Mouse (Mus musculus) heart, embryonic 16.5 days (tissue): Measurements from ENCODE around the gene Zfp553. TPM values are rescaled to one million over a fixed set of nuclear protein-coding genes. Genes with fewer than 3 reads are reported as not detected.

ENCODE experiments used
- ATAC-seq: fragments of 200-750 bp; cut with Nextera tagmentation; replicated peaks from 2 replicates; pipeline ENCODE4 v1.8.0; 2017; ENCODE audit warnings: moderate number of reproducible peaks; ENCODE audit not compliant: insufficient read depth, low FRiP score; ENCODE audit errors: extremely low read depth
- H3K27ac ChIP-seq: fragments of 300-500 bp; sonication (generic); 2 replicates; pipeline ENCODE4 v1.5.1; 2014; ENCODE audit warnings: mild to moderate bottlenecking, low read length, control low read depth, moderate library complexity
- H3K27me3 ChIP-seq: fragments of 300-500 bp; sonication (generic); 2 replicates; pipeline ENCODE4 v1.6.1; 2014; ENCODE audit warnings: low read length, mixed read lengths; ENCODE audit not compliant: control insufficient read depth, insufficient read depth
- H3K36me3 ChIP-seq: fragments of 300-500 bp; sonication (generic); 2 replicates; pipeline ENCODE4 v1.6.1; 2014; ENCODE audit not compliant: control insufficient read depth, insufficient read depth
- H3K4me1 ChIP-seq: fragments of 300-500 bp; sonication (generic); 2 replicates; pipeline ENCODE4 v1.6.1; 2014; ENCODE audit warnings: low read length, mixed read lengths; ENCODE audit not compliant: control insufficient read depth, insufficient read depth
- H3K4me2 ChIP-seq: fragments of 300-500 bp; sonication (generic); 2 replicates; pipeline ENCODE4 v1.6.1; 2014; ENCODE audit warnings: low read depth, mild to moderate bottlenecking, control low read depth, low read length
- H3K4me3 ChIP-seq: fragments of 300-500 bp; sonication (generic); 2 replicates; pipeline ENCODE4 v1.5.1; 2014; ENCODE audit warnings: mild to moderate bottlenecking, control low read depth, low read length
- H3K9ac ChIP-seq: fragments of 300-500 bp; sonication (generic); 2 replicates; pipeline ENCODE4 v1.6.1; 2014; ENCODE audit warnings: low read length, control low read depth
- H3K9me3 ChIP-seq: fragments of 300-500 bp; sonication (generic); replicated peaks from 2 replicates; pipeline ENCODE4 v1.6.1; 2016; ENCODE audit warnings: low read length; ENCODE audit not compliant: control insufficient read depth
- WGBS: fragments of 180-500 bp; shearing (Covaris S2); extraction: QIAGEN DNeasy Blood & Tissue Kit; methylation state at CpG from one replicate; pipeline ENCODE4 v1.1.7; 2014; 5-methylcytosine and 5-hydroxymethylcytosine counted together
- polyA plus RNA-seq: library from polyadenylated mRNA; unstranded; fragments of >200 nt; fragmentation: Nextera tagmentation; extraction: Ambion mirVana; gene quantifications from 2 replicates; pipeline ENCODE4 v1.2.1, GENCODE M21; 2015

Zfp553 gene
- polyA plus RNA-seq, 1 experiment from 2014 or later: 21.0 TPM

DNA sequence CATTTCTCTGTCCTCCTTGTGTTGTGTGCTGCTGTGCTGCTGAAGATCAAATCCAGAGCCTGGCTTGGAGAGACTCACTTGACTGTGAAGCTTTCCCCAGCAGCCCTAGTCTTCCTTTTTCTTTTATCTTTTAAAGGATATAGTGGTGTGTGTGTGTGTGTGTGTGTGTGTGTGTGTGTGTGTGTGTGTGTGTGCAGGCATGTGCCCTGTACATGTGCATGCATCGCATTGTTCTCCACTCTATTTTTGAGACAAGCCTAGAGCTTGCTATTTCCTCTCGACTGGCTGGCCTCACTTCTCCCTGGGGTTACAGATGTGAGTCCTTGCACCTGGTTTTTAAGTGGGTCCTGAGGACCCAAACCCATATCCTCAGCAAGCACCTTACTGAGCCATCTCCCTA, 49.3 kb downstream of the Zfp553 start:
- 45% methylated on average over 2 of the region's 2 CpGs for WGBS
- Histone ChIP-seq H3K9me3 (0 out of 2 replicates have a peak, but pooled peaks cover 3% of the 10 kb centered on the region), H3K4me1 (no peaks in the 10 kb centered on the region), H3K27ac (no peak overlapping the region; the same call in 1 of the 2 replicates), H3K4me3 (no peak overlapping the region), H3K36me3 (no peaks in the 10 kb centered on the region), H3K4me2 (no peak overlapping the region), H3K27me3 (no peaks in the 10 kb centered on the region), H3K9ac (no peak overlapping the region)
- no peak for ATAC-seq

DNA sequence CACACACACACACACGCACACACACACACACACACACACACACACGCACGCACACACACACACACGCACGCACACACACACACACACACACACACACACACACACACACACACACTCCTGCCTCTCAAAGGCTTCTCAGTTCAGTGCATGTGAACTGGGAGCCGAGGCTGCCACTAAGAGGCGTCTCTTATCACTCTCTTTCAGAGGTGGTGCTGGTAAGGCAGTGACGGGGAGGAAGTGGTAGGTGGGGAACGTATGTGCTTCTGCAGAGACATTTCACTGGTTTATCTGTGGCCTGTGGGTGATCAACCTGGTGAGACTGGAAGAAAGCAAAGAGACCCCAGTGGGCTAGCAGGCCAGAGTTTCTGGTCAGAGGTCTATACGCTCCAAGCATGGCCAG, 52.3 kb downstream of the Zfp553 start:
- H3K27ac ChIP-seq: no peak overlapping the region
- H3K9ac ChIP-seq: no peak overlapping the region
- no peaks in the 10 kb centered on the region for H3K36me3 ChIP-seq
- 47% methylated on average over 6 of the region's 10 CpGs for WGBS
- no peak overlapping the region for H3K4me3 ChIP-seq
- ATAC-seq: no peak; the same call in 1 of the 2 replicates
- no peaks in the 10 kb centered on the region for H3K4me1 ChIP-seq
- no peak overlapping the region for H3K4me2 ChIP-seq
- peaks cover 14% of the 10 kb centered on the region for H3K9me3 ChIP-seq
- no peaks in the 10 kb centered on the region for H3K27me3 ChIP-seq

Other genes with a start within 250 kb of the Zfp553 start
- gene Mvp, start 218.4 kb upstream of the Zfp553 start, polyA plus RNA-seq: 15.9 and 20.6 TPM in 2 replicates
- 0.75 TPM in 1 of 2 replicates, not detected in the other for gene Pagr1b, start 216.6 kb upstream of the Zfp553 start, polyA plus RNA-seq
- 61.0 and 78.5 TPM in 2 replicates for gene Pagr1a, start 215.7 kb upstream of the Zfp553 start, polyA plus RNA-seq
- gene Gm42742, start 212.0 kb upstream of the Zfp553 start, polyA plus RNA-seq: 15.4 and 38.5 TPM in 2 replicates
- 1.6 and 2.4 TPM in 2 replicates for gene Prrt2, start 211.8 kb upstream of the Zfp553 start, polyA plus RNA-seq
- gene Maz, start 206.0 kb upstream of the Zfp553 start, polyA plus RNA-seq: 31.5 and 34.1 TPM in 2 replicates
- gene Kif22, start 190.6 kb upstream of the Zfp553 start, polyA plus RNA-seq: 80.4 and 81.6 TPM in 2 replicates
- gene Zg16, start 145.7 kb upstream of the Zfp553 start, polyA plus RNA-seq: 18.3 TPM in 1 of 2 replicates, not detected in the other
- gene AI467606, start 141.7 kb upstream of the Zfp553 start, polyA plus RNA-seq: 4.9 and 8.4 TPM in 2 replicates
- 2.1 and 2.6 TPM in 2 replicates for gene Qprt, start 110.8 kb upstream of the Zfp553 start, polyA plus RNA-seq
- 1.2 and 2.6 TPM in 2 replicates for gene Spn, start 95.2 kb upstream of the Zfp553 start, polyA plus RNA-seq
- 42.2 and 44.4 TPM in 2 replicates for gene Cd2bp2, start 37.0 kb upstream of the Zfp553 start, polyA plus RNA-seq
- 15.2 and 22.3 TPM in 2 replicates for gene Tbc1d10b, start 24.6 kb upstream of the Zfp553 start, polyA plus RNA-seq
- 16.2 and 31.6 TPM in 2 replicates for gene Mylpf, start 24.2 kb upstream of the Zfp553 start, polyA plus RNA-seq
- 35.1 and 57.5 TPM in 2 replicates for gene Sept1, start 69 bp downstream of the Zfp553 start, polyA plus RNA-seq
- gene Zfp771, start 11.2 kb downstream of the Zfp553 start, polyA plus RNA-seq: 38.0 and 39.6 TPM in 2 replicates
- 129 and 142 TPM in 2 replicates for gene Dctpp1, start 27.6 kb downstream of the Zfp553 start, polyA plus RNA-seq
- gene Sephs2, start 41.0 kb downstream of the Zfp553 start, polyA plus RNA-seq: 48.7 and 52.8 TPM in 2 replicates
- 3.3 and 8.1 TPM in 2 replicates for gene Itgal, start 63.2 kb downstream of the Zfp553 start, polyA plus RNA-seq
- gene Zfp768, start 112.5 kb downstream of the Zfp553 start, polyA plus RNA-seq: 17.1 and 20.0 TPM in 2 replicates
- gene Zfp747, start 143.0 kb downstream of the Zfp553 start, polyA plus RNA-seq: 5.3 and 5.5 TPM in 2 replicates
- gene 9130019O22Rik, start 154.1 kb downstream of the Zfp553 start, polyA plus RNA-seq: 4.5 and 4.9 TPM in 2 replicates
- 4.7 and 5.6 TPM in 2 replicates for gene E430018J23Rik, start 160.6 kb downstream of the Zfp553 start, polyA plus RNA-seq
- 6.5 and 6.6 TPM in 2 replicates for gene Zfp764, start 173.8 kb downstream of the Zfp553 start, polyA plus RNA-seq
- gene Zfp688, start 189.0 kb downstream of the Zfp553 start, polyA plus RNA-seq: 14.1 and 14.8 TPM in 2 replicates
- 3.6 and 4.3 TPM in 2 replicates for gene Zfp689, start 216.1 kb downstream of the Zfp553 start, polyA plus RNA-seq
- 31.6 and 31.8 TPM in 2 replicates for gene Prr14, start 226.6 kb downstream of the Zfp553 start, polyA plus RNA-seq
- 8.3 and 8.9 TPM in 2 replicates for gene Fbrs, start 246.1 kb downstream of the Zfp553 start, polyA plus RNA-seq